Mouse (Mus musculus): ENCODE data around the gene Gapdh. TPM values are rescaled to one million over a fixed set of nuclear protein-coding genes. Genes with fewer than 3 reads are reported as not detected.

Gapdh gene
- 1,326 and 1,443 TPM in 2 replicates for polyA plus RNA-seq (2015; fragmentation: Nextera tagmentation; extraction: Ambion mirVana)

- WGBS = 1% methylated on average over 18 of the region's 18 CpGs
- H3K27me3 ChIP-seq (ENCODE audit: control insufficient read depth, insufficient read depth, low read depth, low read length) = no peaks in the 10 kb centered on the region
- ATAC-seq = peak; percentile 19
- peaks cover 26% of the 10 kb centered on the region for H3K4me1 ChIP-seq (ENCODE audit: control insufficient read depth, insufficient read depth, low read length)
- peak within 1 kb of the TSS; percentile 94 for H3K27ac ChIP-seq (ENCODE audit: low read length)
- H3K36me3 ChIP-seq (ENCODE audit: control insufficient read depth, insufficient read depth, low read length) = peaks cover 22% of the 10 kb centered on the region
- H3K4me2 ChIP-seq (ENCODE audit: low read length) = peak within 1 kb of the TSS; percentile 83
- no peaks in the 10 kb centered on the region for H3K9me3 ChIP-seq (replicated peaks; ENCODE audit: control insufficient read depth, low read length, poor library complexity, severe bottlenecking)
- peak within 1 kb of the TSS; percentile 73 for H3K4me3 ChIP-seq (ENCODE audit: low read depth, low read length)
- peak within 1 kb of the TSS; percentile 89 for H3K9ac ChIP-seq (ENCODE audit: low read depth, low read length)
Measured at GRCm38 (mm10) chr6:125166051-125166751, at the start of gene Gapdh. TSS of gene Gapdh (minus strand) at chr6:125166467.

GRCm38 (mm10) chr6:125215148-125215954 lies 49.1 kb upstream of the Gapdh start, which contains the start of gene Vamp1:
TSS of gene Vamp1 (plus strand) at chr6:125215551.
- Histone ChIP-seq H3K36me3 (ENCODE audit: control insufficient read depth, insufficient read depth, low read length) (no peaks in the 10 kb centered on the region), H3K9ac (ENCODE audit: low read depth, low read length) (peak within 1 kb of the TSS; percentile 79), H3K27ac (ENCODE audit: low read length) (peak within 1 kb of the TSS; percentile 85), H3K4me2 (ENCODE audit: low read length) (peak within 1 kb of the TSS; percentile 63), H3K9me3 (replicated peaks; ENCODE audit: control insufficient read depth, low read length, poor library complexity, severe bottlenecking) (no peaks in the 10 kb centered on the region), H3K27me3 (ENCODE audit: control insufficient read depth, insufficient read depth, low read depth, low read length) (peaks cover 5% of the 10 kb centered on the region; the same call in 1 of the 2 replicates), H3K4me1 (ENCODE audit: control insufficient read depth, insufficient read depth, low read length) (peaks cover 7% of the 10 kb centered on the region), H3K4me3 (ENCODE audit: low read depth, low read length) (peak within 1 kb of the TSS; percentile 58)
- under 1% methylated on average over 48 of the region's 48 CpGs for WGBS
- ATAC-seq = peak; percentile 98

GRCm38 (mm10) chr6:125213715-125214114 lies 47.4 kb upstream of the Gapdh start:
- Histone ChIP-seq H3K9me3 (replicated peaks; ENCODE audit: control insufficient read depth, low read length, poor library complexity, severe bottlenecking) (no peaks in the 10 kb centered on the region), H3K27me3 (ENCODE audit: control insufficient read depth, insufficient read depth, low read depth, low read length) (peaks cover 5% of the 10 kb centered on the region; the same call in 1 of the 2 replicates), H3K9ac (ENCODE audit: low read depth, low read length) (no peak overlapping the region), H3K4me2 (ENCODE audit: low read length) (no peak overlapping the region), H3K27ac (ENCODE audit: low read length) (no peak overlapping the region), H3K4me3 (ENCODE audit: low read depth, low read length) (no peak overlapping the region), H3K36me3 (ENCODE audit: control insufficient read depth, insufficient read depth, low read length) (no peaks in the 10 kb centered on the region), H3K4me1 (ENCODE audit: control insufficient read depth, insufficient read depth, low read length) (peaks cover 7% of the 10 kb centered on the region)
- no peak for ATAC-seq
- WGBS = 87% methylated on average over 6 of the region's 6 CpGs

GRCm38 (mm10) chr6:125213129-125213528 lies 46.9 kb upstream of the Gapdh start:
- whole genome bisulfite sequencing = 79% methylated on average over 6 of the region's 6 CpGs

GRCm38 (mm10) chr6:125212621-125213020 lies 46.4 kb upstream of the Gapdh start:
- Histone ChIP-seq H3K9me3 (replicated peaks; ENCODE audit: control insufficient read depth, low read length, poor library complexity, severe bottlenecking) (no peaks in the 10 kb centered on the region), H3K27ac (ENCODE audit: low read length) (no peak overlapping the region), H3K27me3 (ENCODE audit: control insufficient read depth, insufficient read depth, low read depth, low read length) (peaks cover 5% of the 10 kb centered on the region; the same call in 1 of the 2 replicates), H3K9ac (ENCODE audit: low read depth, low read length) (no peak overlapping the region), H3K4me2 (ENCODE audit: low read length) (no peak overlapping the region), H3K4me3 (ENCODE audit: low read depth, low read length) (no peak overlapping the region), H3K36me3 (ENCODE audit: control insufficient read depth, insufficient read depth, low read length) (no peaks in the 10 kb centered on the region), H3K4me1 (ENCODE audit: control insufficient read depth, insufficient read depth, low read length) (peaks cover 7% of the 10 kb centered on the region)
- 58% methylated on average over 2 of the region's 2 CpGs for WGBS
- ATAC-seq = no peak

More at GRCm38 (mm10) chr6:125213129-125213528, 46.9 kb upstream of the Gapdh start:
- Histone ChIP-seq H3K4me2 (ENCODE audit: low read length) (no peak overlapping the region), H3K9ac (ENCODE audit: low read depth, low read length) (no peak overlapping the region), H3K9me3 (replicated peaks; ENCODE audit: control insufficient read depth, low read length, poor library complexity, severe bottlenecking) (no peaks in the 10 kb centered on the region), H3K36me3 (ENCODE audit: control insufficient read depth, insufficient read depth, low read length) (no peaks in the 10 kb centered on the region), H3K4me3 (ENCODE audit: low read depth, low read length) (no peak overlapping the region), H3K27me3 (ENCODE audit: control insufficient read depth, insufficient read depth, low read depth, low read length) (peaks cover 5% of the 10 kb centered on the region; the same call in 1 of the 2 replicates), H3K4me1 (ENCODE audit: control insufficient read depth, insufficient read depth, low read length) (peaks cover 7% of the 10 kb centered on the region), H3K27ac (ENCODE audit: low read length) (no peak overlapping the region)
- no peak for ATAC-seq

GRCm38 (mm10) chr6:125210436-125210835 lies 44.2 kb upstream of the Gapdh start:
- H3K9ac ChIP-seq (ENCODE audit: low read depth, low read length) = no peak overlapping the region
- H3K27ac ChIP-seq (ENCODE audit: low read length) = no peak overlapping the region
- peaks cover 5% of the 10 kb centered on the region; the same call in 1 of the 2 replicates for H3K27me3 ChIP-seq (ENCODE audit: control insufficient read depth, insufficient read depth, low read depth, low read length)
- no peaks in the 10 kb centered on the region for H3K9me3 ChIP-seq (replicated peaks; ENCODE audit: control insufficient read depth, low read length, poor library complexity, severe bottlenecking)
- H3K4me2 ChIP-seq (ENCODE audit: low read length) = no peak overlapping the region
- H3K4me1 ChIP-seq (ENCODE audit: control insufficient read depth, insufficient read depth, low read length) = no peaks in the 10 kb centered on the region
- no peak overlapping the region for H3K4me3 ChIP-seq (ENCODE audit: low read depth, low read length)
- 93% methylated on average over 1 of the region's 1 CpGs for WGBS
- H3K36me3 ChIP-seq (ENCODE audit: control insufficient read depth, insufficient read depth, low read length) = no peaks in the 10 kb centered on the region
- ATAC-seq = no peak

- H3K9me3 ChIP-seq (replicated peaks; ENCODE audit: control insufficient read depth, low read length, poor library complexity, severe bottlenecking) = no peaks in the 10 kb centered on the region
- no peak for ATAC-seq
- no peaks in the 10 kb centered on the region for H3K27me3 ChIP-seq (ENCODE audit: control insufficient read depth, insufficient read depth, low read depth, low read length)
- no peak overlapping the region for H3K27ac ChIP-seq (ENCODE audit: low read length)
- no peak overlapping the region for H3K9ac ChIP-seq (ENCODE audit: low read depth, low read length)
- H3K4me1 ChIP-seq (ENCODE audit: control insufficient read depth, insufficient read depth, low read length) = peaks cover 9% of the 10 kb centered on the region
- 82% methylated on average over 5 of the region's 5 CpGs for WGBS
- peaks cover 4% of the 10 kb centered on the region; the same call in 1 of the 2 replicates for H3K36me3 ChIP-seq (ENCODE audit: control insufficient read depth, insufficient read depth, low read length)
- H3K4me2 ChIP-seq (ENCODE audit: low read length) = no peak overlapping the region
- H3K4me3 ChIP-seq (ENCODE audit: low read depth, low read length) = no peak overlapping the region
Measured at GRCm38 (mm10) chr6:125197166-125197565, 30.9 kb upstream of the Gapdh start.

- WGBS = 25% methylated on average over 3 of the region's 3 CpGs
- ATAC-seq = no peak
- peaks cover 4% of the 10 kb centered on the region; the same call in 1 of the 2 replicates for H3K36me3 ChIP-seq (ENCODE audit: control insufficient read depth, insufficient read depth, low read length)
- no peak overlapping the region for H3K4me2 ChIP-seq (ENCODE audit: low read length)
- H3K27ac ChIP-seq (ENCODE audit: low read length) = no peak overlapping the region
- H3K4me1 ChIP-seq (ENCODE audit: control insufficient read depth, insufficient read depth, low read length) = peaks cover 9% of the 10 kb centered on the region
- no peak overlapping the region for H3K9ac ChIP-seq (ENCODE audit: low read depth, low read length)
- H3K9me3 ChIP-seq (replicated peaks; ENCODE audit: control insufficient read depth, low read length, poor library complexity, severe bottlenecking) = no peaks in the 10 kb centered on the region
- H3K4me3 ChIP-seq (ENCODE audit: low read depth, low read length) = no peak overlapping the region
- H3K27me3 ChIP-seq (ENCODE audit: control insufficient read depth, insufficient read depth, low read depth, low read length) = no peaks in the 10 kb centered on the region
Measured at GRCm38 (mm10) chr6:125196301-125196700, 30.0 kb upstream of the Gapdh start.
